Mouse (Mus musculus): Measurements from ENCODE around the gene Prima1. TPM values are rescaled to one million over a fixed set of nuclear protein-coding genes. Genes with fewer than 3 reads are reported as not detected.

The Prima1 gene
- polyA plus RNA-seq (2014; fragmentation: Nextera tagmentation; extraction: Ambion mirVana) = 1.9 and 2.0 TPM in 2 replicates

DNA sequence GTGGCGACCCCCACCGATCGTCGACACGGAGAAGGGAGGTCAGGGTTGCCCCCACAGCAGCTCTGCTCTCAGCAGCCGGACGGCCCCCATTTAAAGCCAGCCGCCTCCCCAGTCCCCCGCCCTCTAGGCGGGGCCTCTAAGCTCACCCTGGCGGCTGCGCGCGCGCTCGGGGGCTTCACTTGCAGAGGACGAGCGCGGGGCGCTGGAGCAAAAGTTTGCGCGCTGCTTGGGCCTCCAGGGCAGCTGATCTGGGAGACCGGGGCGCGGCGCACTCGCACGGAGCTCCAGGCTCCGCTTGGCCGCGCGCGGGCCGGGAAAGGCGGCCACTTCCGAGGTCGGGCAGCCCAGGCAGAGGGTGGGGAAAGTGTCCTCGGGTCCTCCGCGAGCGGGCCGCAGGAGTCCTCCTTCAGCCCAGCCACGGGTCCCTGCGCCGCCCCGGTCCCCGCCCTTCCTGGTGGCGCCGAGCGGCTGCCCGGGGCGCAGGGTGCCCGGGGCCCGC lies at the start of gene Prima1:
Gene Prima1 (minus strand): TSS at position 68 of the 499 bp plus-strand sequence.
- ATAC-seq (ENCODE audit: insufficient read depth, low FRiP score, low TSS enrichment) (peak; percentile 80), DNase-seq (ENCODE audit: low spot score) (peak; percentile 84)
- Histone ChIP-seq H3K36me3 (ENCODE audit: control insufficient read depth, insufficient read depth, low read length) (no peaks in the 10 kb centered on the region), H3K4me1 (ENCODE audit: control insufficient read depth, insufficient read depth, low read length) (peaks cover 5% of the 10 kb centered on the region; the same call in 1 of the 2 replicates), H3K9ac (ENCODE audit: low read length) (peak within 1 kb of the TSS; percentile 82), H3K9me3 (ENCODE audit: control insufficient read depth, low read length) (no peaks in the 10 kb centered on the region), H3K4me3 (ENCODE audit: low read depth, low read length) (peak within 1 kb of the TSS; percentile 65), H3K27ac (ENCODE audit: low read depth, low read length) (peak within 1 kb of the TSS; percentile 75), H3K27me3 (ENCODE audit: control insufficient read depth, insufficient read depth, low read length) (0 out of 2 replicates have a peak, but pooled peaks cover 6% of the 10 kb centered on the region), H3K4me2 (ENCODE audit: low read depth) (peak within 1 kb of the TSS; percentile 90)
- WGBS = under 1% methylated on average over 45 of the region's 54 CpGs

- H3K9me3 ChIP-seq (ENCODE audit: control insufficient read depth, low read length) = no peaks in the 10 kb centered on the region
- no peak overlapping the region for H3K9ac ChIP-seq (ENCODE audit: low read length)
- DNase-seq (ENCODE audit: low spot score) (no peak), ATAC-seq (ENCODE audit: insufficient read depth, low FRiP score, low TSS enrichment) (no peak)
- H3K4me2 ChIP-seq (ENCODE audit: low read depth) = no peak overlapping the region
- no peaks in the 10 kb centered on the region for H3K36me3 ChIP-seq (ENCODE audit: control insufficient read depth, insufficient read depth, low read length)
- H3K4me1 ChIP-seq (ENCODE audit: control insufficient read depth, insufficient read depth, low read length) = no peaks in the 10 kb centered on the region
- H3K4me3 ChIP-seq (ENCODE audit: low read depth, low read length) = no peak overlapping the region
- 70% methylated on average over 4 of the region's 4 CpGs for WGBS
- no peaks in the 10 kb centered on the region for H3K27me3 ChIP-seq (ENCODE audit: control insufficient read depth, insufficient read depth, low read length)
- H3K27ac ChIP-seq (ENCODE audit: low read depth, low read length) = no peak overlapping the region
Measured at GRCm38 (mm10) chr12:103287276-103287675, 45.3 kb upstream of the Prima1 start.

- no peaks in the 10 kb centered on the region for H3K9me3 ChIP-seq (ENCODE audit: control insufficient read depth, low read length)
- no peak overlapping the region for H3K4me2 ChIP-seq (ENCODE audit: low read depth)
- no peak overlapping the region for H3K27ac ChIP-seq (ENCODE audit: low read depth, low read length)
- no peak overlapping the region for H3K4me3 ChIP-seq (ENCODE audit: low read depth, low read length)
- DNase-seq (ENCODE audit: low spot score) (no peak), ATAC-seq (ENCODE audit: insufficient read depth, low FRiP score, low TSS enrichment) (no peak)
- 86% methylated on average over 3 of the region's 3 CpGs for WGBS
- H3K27me3 ChIP-seq (ENCODE audit: control insufficient read depth, insufficient read depth, low read length) = no peaks in the 10 kb centered on the region
- H3K9ac ChIP-seq (ENCODE audit: low read length) = no peak overlapping the region
- H3K4me1 ChIP-seq (ENCODE audit: control insufficient read depth, insufficient read depth, low read length) = no peaks in the 10 kb centered on the region
- no peaks in the 10 kb centered on the region for H3K36me3 ChIP-seq (ENCODE audit: control insufficient read depth, insufficient read depth, low read length)
Measured at GRCm38 (mm10) chr12:103283411-103283810, 41.5 kb upstream of the Prima1 start.

DNA sequence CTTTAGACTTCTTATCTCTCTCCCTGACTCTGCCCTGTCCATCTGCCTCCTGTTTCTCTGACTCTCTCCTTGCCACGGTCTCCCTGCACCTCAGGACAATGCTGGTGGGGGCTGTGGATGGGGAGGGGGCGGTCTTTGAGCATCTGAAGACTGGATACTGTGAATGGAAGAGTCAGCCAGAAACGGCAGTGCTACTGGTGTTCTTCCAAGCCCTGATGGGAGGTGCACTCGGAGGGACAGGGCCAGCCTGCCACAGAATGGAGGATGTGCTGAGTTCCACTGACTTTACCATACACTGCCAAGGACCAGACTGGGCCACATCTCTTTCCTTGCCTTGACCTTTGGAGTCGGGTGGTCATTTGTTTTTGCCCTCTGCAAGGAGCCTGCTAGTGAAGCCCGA lies 41.0 kb upstream of the Prima1 start:
- Histone ChIP-seq H3K4me2 (ENCODE audit: low read depth) (no peak overlapping the region), H3K4me1 (ENCODE audit: control insufficient read depth, insufficient read depth, low read length) (no peaks in the 10 kb centered on the region), H3K27me3 (ENCODE audit: control insufficient read depth, insufficient read depth, low read length) (no peaks in the 10 kb centered on the region), H3K36me3 (ENCODE audit: control insufficient read depth, insufficient read depth, low read length) (no peaks in the 10 kb centered on the region), H3K27ac (ENCODE audit: low read depth, low read length) (no peak overlapping the region), H3K9me3 (ENCODE audit: control insufficient read depth, low read length) (no peaks in the 10 kb centered on the region), H3K9ac (ENCODE audit: low read length) (no peak overlapping the region), H3K4me3 (ENCODE audit: low read depth, low read length) (no peak overlapping the region)
- no peak for ATAC-seq (ENCODE audit: insufficient read depth, low FRiP score, low TSS enrichment)
- WGBS = 81% methylated on average over 6 of the region's 6 CpGs
- no peak for DNase-seq (ENCODE audit: low spot score)

DNA sequence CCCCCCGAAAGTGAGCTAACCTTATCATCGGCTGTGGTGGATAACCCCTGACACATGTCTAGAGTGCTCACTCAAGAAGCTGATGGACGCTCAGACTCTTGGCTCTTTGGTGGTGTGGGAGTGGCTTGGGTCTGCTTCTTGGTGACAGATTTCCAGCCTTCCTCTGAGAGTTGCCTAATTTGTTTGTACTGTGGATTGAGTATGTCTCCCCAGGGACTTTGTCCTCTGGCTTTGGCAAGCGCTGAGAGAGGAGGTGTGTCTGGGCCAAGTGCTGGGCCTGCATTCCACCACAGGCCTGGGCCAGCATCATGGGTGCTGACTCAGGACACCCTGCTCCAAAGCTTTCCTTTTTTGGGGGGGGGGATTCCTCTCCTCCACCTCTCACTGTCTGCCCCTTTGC lies 40.0 kb upstream of the Prima1 start:
- ATAC-seq (ENCODE audit: insufficient read depth, low FRiP score, low TSS enrichment) = no peak

DNA sequence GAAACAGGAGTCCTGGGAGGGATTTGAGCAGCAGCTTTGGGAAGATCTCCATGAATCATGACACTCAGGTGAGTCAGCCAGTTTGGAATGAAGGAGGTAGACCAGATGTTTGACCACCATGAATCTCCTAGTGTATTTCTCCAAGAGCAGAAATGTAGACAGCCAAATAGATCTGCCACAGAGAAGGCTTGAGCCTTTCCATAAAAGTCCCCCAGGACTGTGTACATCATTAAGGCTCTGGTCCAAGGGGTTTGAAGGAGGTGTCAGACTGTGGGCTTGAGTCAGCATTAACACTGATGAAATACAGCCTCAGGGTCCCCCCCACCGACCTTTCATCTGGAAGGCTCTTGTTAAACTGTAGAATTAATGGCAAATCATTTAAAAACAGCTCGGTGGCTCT lies 39.5 kb upstream of the Prima1 start:
- no peaks in the 10 kb centered on the region for H3K27me3 ChIP-seq (ENCODE audit: control insufficient read depth, insufficient read depth, low read length)
- no peak overlapping the region for H3K9ac ChIP-seq (ENCODE audit: low read length)
- DNase-seq (ENCODE audit: low spot score) (no peak), ATAC-seq (ENCODE audit: insufficient read depth, low FRiP score, low TSS enrichment) (no peak)
- H3K4me3 ChIP-seq (ENCODE audit: low read depth, low read length) = no peak overlapping the region
- H3K27ac ChIP-seq (ENCODE audit: low read depth, low read length) = no peak overlapping the region
- H3K4me1 ChIP-seq (ENCODE audit: control insufficient read depth, insufficient read depth, low read length) = no peaks in the 10 kb centered on the region
- H3K4me2 ChIP-seq (ENCODE audit: low read depth) = no peak overlapping the region
- no peaks in the 10 kb centered on the region for H3K9me3 ChIP-seq (ENCODE audit: control insufficient read depth, low read length)
- H3K36me3 ChIP-seq (ENCODE audit: control insufficient read depth, insufficient read depth, low read length) = no peaks in the 10 kb centered on the region
- 63% methylated on average over 2 of the region's 2 CpGs for WGBS

More for the DNA sequence above, 40.0 kb upstream of the Prima1 start:
- H3K9ac ChIP-seq (ENCODE audit: low read length) = no peak overlapping the region
- no peak overlapping the region for H3K4me2 ChIP-seq (ENCODE audit: low read depth)
- DNase-seq (ENCODE audit: low spot score) = no peak
- no peaks in the 10 kb centered on the region for H3K36me3 ChIP-seq (ENCODE audit: control insufficient read depth, insufficient read depth, low read length)
- no peaks in the 10 kb centered on the region for H3K4me1 ChIP-seq (ENCODE audit: control insufficient read depth, insufficient read depth, low read length)
- no peak overlapping the region for H3K4me3 ChIP-seq (ENCODE audit: low read depth, low read length)
- no peaks in the 10 kb centered on the region for H3K9me3 ChIP-seq (ENCODE audit: control insufficient read depth, low read length)
- no peak overlapping the region for H3K27ac ChIP-seq (ENCODE audit: low read depth, low read length)
- no peaks in the 10 kb centered on the region for H3K27me3 ChIP-seq (ENCODE audit: control insufficient read depth, insufficient read depth, low read length)
- 55% methylated on average over 4 of the region's 4 CpGs for WGBS

GRCm38 (mm10) chr12:103276422-103276821 lies 34.5 kb upstream of the Prima1 start:
- no peak for DNase-seq (ENCODE audit: low spot score)

GRCm38 (mm10) chr12:103273732-103274131 lies 31.8 kb upstream of the Prima1 start:
- no peak overlapping the region for H3K4me2 ChIP-seq (ENCODE audit: low read depth)
- no peak for DNase-seq (ENCODE audit: low spot score)
- no peaks in the 10 kb centered on the region for H3K36me3 ChIP-seq (ENCODE audit: control insufficient read depth, insufficient read depth, low read length)
- no peak overlapping the region for H3K9ac ChIP-seq (ENCODE audit: low read length)
- H3K27ac ChIP-seq (ENCODE audit: low read depth, low read length) = no peak overlapping the region
- 81% methylated on average over 2 of the region's 2 CpGs for WGBS
- no peaks in the 10 kb centered on the region for H3K9me3 ChIP-seq (ENCODE audit: control insufficient read depth, low read length)
- no peaks in the 10 kb centered on the region for H3K27me3 ChIP-seq (ENCODE audit: control insufficient read depth, insufficient read depth, low read length)
- ATAC-seq (ENCODE audit: insufficient read depth, low FRiP score, low TSS enrichment) = no peak
- H3K4me3 ChIP-seq (ENCODE audit: low read depth, low read length) = no peak overlapping the region
- H3K4me1 ChIP-seq (ENCODE audit: control insufficient read depth, insufficient read depth, low read length) = no peaks in the 10 kb centered on the region

More at GRCm38 (mm10) chr12:103276422-103276821, 34.5 kb upstream of the Prima1 start:
- Histone ChIP-seq H3K4me3 (ENCODE audit: low read depth, low read length) (no peak overlapping the region), H3K36me3 (ENCODE audit: control insufficient read depth, insufficient read depth, low read length) (no peaks in the 10 kb centered on the region), H3K9ac (ENCODE audit: low read length) (no peak overlapping the region), H3K9me3 (ENCODE audit: control insufficient read depth, low read length) (no peaks in the 10 kb centered on the region), H3K4me2 (ENCODE audit: low read depth) (no peak overlapping the region), H3K27ac (ENCODE audit: low read depth, low read length) (no peak overlapping the region), H3K27me3 (ENCODE audit: control insufficient read depth, insufficient read depth, low read length) (no peaks in the 10 kb centered on the region), H3K4me1 (ENCODE audit: control insufficient read depth, insufficient read depth, low read length) (no peaks in the 10 kb centered on the region)
- WGBS = 81% methylated on average over 4 of the region's 4 CpGs
- ATAC-seq (ENCODE audit: insufficient read depth, low FRiP score, low TSS enrichment) = no peak

DNA sequence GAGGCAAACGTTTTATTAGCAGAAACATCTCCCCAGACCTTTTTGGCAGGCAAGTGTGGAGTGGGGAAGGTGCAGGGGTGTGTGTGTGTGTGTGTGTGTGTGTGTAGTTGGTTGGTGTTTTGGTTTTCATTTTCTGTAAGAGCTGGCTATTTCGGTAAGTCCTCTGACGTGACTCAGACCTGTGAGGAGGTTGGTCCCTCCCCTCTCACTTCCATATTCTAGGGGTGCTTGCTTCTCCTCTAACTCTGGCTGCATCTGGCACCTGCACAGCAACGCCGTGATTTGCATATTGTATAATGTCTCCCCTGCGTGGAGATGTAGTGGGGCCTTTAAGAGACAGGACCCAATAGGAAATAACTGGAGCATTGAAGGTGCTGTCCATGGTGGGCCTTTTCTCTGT lies 31.1 kb upstream of the Prima1 start:
- Histone ChIP-seq H3K36me3 (ENCODE audit: control insufficient read depth, insufficient read depth, low read length) (no peaks in the 10 kb centered on the region), H3K4me3 (ENCODE audit: low read depth, low read length) (no peak overlapping the region), H3K9ac (ENCODE audit: low read length) (no peak overlapping the region), H3K4me2 (ENCODE audit: low read depth) (no peak overlapping the region), H3K9me3 (ENCODE audit: control insufficient read depth, low read length) (no peaks in the 10 kb centered on the region), H3K27ac (ENCODE audit: low read depth, low read length) (no peak overlapping the region), H3K4me1 (ENCODE audit: control insufficient read depth, insufficient read depth, low read length) (no peaks in the 10 kb centered on the region), H3K27me3 (ENCODE audit: control insufficient read depth, insufficient read depth, low read length) (no peaks in the 10 kb centered on the region)
- no peak for ATAC-seq (ENCODE audit: insufficient read depth, low FRiP score, low TSS enrichment)
- 71% methylated on average over 6 of the region's 6 CpGs for WGBS
- no peak for DNase-seq (ENCODE audit: low spot score)
